Mouse (Mus musculus): ENCODE results near the gene Igdcc3.
A peak's percentile ranks its signal among the peaks of the same experiment; 100 is the strongest.

Igdcc3 gene

DNA sequence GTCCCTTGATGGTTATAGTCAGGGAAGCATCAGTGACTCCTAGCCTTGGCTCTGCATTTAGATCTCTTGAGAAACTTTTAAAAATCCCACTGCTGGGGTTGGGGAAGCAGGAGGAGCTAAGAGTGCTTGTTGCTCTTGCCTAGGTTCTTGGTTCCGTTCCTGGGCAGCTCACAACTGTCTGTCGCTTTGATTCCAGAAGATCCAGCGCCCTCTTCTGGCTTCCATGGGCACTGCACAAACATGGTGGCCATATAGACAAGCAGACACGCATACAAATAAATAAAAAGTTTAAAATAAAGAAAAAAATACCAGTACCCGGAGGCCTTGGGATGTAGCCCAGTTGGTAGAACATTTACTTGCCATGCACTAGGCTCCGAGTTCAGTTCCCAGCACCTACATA is 89.3 kb downstream of the Igdcc3 start:
- no peak for TF ChIP-seq GATA4 (IDR thresholded peaks at IDR 0.05; ENCODE audit: insufficient replicate concordance, low read length)

DNA sequence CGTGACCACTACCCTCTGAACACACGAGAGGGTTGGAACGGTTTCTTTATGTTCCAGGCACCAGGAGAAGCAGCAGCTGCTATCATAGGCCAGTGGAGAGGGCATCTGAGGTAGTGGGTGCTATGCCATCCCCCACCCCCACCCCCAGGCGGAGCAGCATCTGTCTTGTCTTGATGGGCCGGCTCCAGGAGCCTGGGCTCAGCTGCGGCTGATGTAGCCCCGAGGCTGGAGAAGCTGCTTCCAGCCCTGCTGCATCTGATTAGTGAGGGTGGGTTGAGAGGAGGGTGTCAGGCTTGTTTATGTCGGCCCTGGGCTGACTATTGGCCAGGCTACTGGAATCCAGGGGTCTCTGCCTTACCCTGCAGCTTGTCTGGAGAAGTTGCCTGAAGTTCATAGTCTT is 90.3 kb downstream of the Igdcc3 start:
- no peak for TF ChIP-seq GATA4 (IDR thresholded peaks at IDR 0.05; ENCODE audit: insufficient replicate concordance, low read length)

DNA sequence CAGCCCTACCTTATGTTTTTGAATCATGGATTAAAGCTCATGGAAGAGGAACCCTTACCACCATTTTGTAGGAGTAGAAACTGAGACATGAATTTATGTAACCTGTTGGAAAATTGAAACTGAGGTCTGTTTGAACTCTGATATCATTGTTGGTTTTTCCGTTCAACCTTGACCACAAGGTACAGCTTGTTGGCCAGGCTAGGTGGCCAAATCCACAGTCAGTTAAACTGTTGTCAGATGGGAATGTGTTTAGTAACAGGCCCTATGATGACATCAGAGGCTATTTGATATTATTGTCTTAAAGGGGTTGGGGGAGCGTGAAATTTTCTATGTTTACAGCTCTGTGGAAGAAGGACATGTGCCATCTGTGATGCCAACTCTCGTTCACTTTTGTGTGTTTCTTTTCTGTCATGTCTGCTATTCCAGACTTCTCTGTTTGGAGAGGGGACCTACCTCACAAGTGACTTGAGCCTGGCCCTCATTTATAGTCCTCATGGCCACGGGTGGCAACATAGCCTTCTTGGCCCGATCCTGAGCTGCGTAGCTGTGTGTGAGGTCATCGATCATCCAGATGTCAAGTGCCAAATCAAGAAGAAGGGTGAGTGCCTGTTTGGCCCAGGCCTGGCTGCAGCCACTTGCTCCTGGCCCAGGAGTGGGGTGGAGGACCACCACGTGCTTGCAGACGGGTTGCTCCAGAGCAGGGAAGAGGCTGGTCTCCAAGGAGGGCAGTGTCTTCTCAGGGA is 92.4 kb downstream of the Igdcc3 start:
- TF ChIP-seq GATA4 (IDR thresholded peaks at IDR 0.05; ENCODE audit: insufficient replicate concordance, low read length), result peak; percentile 65; the same call in 1 of the 2 replicates

DNA sequence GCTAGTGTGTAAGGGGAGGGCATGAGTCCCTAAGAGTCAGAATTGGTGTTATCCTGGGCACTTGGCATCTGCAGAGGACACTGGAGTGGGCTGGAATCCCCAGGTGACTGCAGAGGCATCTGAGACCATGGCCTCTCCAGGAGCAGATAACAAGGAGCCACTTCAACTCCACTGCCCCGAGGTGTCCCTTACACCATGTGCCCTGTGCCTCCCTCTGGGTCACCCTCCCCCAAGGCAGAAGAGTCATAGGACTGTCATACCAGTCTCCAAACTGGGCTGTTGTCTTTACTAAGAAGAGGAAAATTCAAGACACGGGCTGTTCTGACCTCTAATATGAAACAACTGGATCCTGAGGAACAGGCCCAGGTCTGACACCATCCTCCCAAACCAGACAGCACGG is 93.7 kb downstream of the Igdcc3 start:
- TF ChIP-seq GATA4 (IDR thresholded peaks at IDR 0.05; ENCODE audit: insufficient replicate concordance, low read length), result no peak

Data from liver, adult (tissue).